ENCODE assay signal across 17 mouse cellular contexts in the genomic region with DNA sequence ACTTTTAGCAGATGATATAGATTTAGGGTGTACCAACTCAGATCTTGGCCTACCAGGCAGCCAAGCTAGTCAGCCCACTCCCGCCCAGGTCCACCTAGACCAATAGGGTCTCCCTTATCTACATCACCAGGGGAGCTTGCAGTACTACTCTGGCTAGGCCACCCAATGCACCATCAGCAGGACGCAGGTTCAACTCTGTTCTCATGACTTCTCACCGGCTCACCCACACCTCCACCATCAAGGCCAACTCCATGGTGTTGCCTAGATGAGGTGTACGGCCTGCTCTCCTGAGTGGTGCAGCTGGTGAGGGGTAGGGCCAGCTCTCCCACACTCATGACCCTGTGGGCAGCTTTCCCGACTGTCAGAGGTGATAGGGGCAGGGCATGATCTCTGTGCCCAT. TPM values are rescaled to one million over a fixed set of nuclear protein-coding genes. Genes with fewer than 3 reads are reported as not detected.
"Had no signal": no experiment of that assay in that cellular context is flagged by ENCODE, and none has a peak within 500 bp of the region (broad histone marks: within the 10 kb centered on the region; RNA-seq: fewer than 3 reads in every experiment).

No protein-coding gene starts in this region.

- H3K4me3 ChIP-seq: neural tube, embryonic 13.5 days; neural tube, embryonic 15.5 days; stomach, embryonic 15.5 days had no signal

- DNase-seq: retina, postnatal 1 day; right cerebral cortex, adult 18-20 months; right cerebral cortex, postnatal 14 days; right cerebral cortex, postnatal 25 days; right cerebral cortex, postnatal 4 days; spleen, adult 18-20 months; thymus, adult 18-20 months; thymus, adult 2 months; thymus, postnatal 14 days; thymus, postnatal 25 days; thymus, postnatal 36 days; thymus, postnatal 4 days had no signal

- H3K27ac ChIP-seq: neural tube, embryonic 13.5 days; neural tube, embryonic 15.5 days; stomach, embryonic 15.5 days; stomach, postnatal 0 days had no signal

- H3K36me3 ChIP-seq: neural tube, embryonic 13.5 days; neural tube, embryonic 15.5 days; stomach, embryonic 15.5 days had no signal

- H3K9me3 ChIP-seq: neural tube, embryonic 15.5 days; stomach, embryonic 15.5 days had no signal

- H3K4me1 ChIP-seq: neural tube, embryonic 13.5 days; neural tube, embryonic 15.5 days; stomach, embryonic 15.5 days had no signal

- H3K27me3 ChIP-seq: neural tube, embryonic 13.5 days; neural tube, embryonic 15.5 days; stomach, embryonic 15.5 days had no signal

RNA-seq across cellular contexts. Expression of a gene that starts 32.2 kb away (rescaled TPM):
- total RNA-seq: neutrophil, adult 5-6 weeks had no signal
